Mouse (Mus musculus) cerebellum, adult 11 months (tissue): ENCODE measurements around the gene Reep3.

Experiments
- DNase-seq: peaks from one replicate; pipeline ENCODE4 v3.0.0; 2022

Reep3 gene

GRCm38 (mm10) chr10:67108096-67108495 is 11.4 kb upstream of the Reep3 start:
- no peak for DNase-seq

DNA sequence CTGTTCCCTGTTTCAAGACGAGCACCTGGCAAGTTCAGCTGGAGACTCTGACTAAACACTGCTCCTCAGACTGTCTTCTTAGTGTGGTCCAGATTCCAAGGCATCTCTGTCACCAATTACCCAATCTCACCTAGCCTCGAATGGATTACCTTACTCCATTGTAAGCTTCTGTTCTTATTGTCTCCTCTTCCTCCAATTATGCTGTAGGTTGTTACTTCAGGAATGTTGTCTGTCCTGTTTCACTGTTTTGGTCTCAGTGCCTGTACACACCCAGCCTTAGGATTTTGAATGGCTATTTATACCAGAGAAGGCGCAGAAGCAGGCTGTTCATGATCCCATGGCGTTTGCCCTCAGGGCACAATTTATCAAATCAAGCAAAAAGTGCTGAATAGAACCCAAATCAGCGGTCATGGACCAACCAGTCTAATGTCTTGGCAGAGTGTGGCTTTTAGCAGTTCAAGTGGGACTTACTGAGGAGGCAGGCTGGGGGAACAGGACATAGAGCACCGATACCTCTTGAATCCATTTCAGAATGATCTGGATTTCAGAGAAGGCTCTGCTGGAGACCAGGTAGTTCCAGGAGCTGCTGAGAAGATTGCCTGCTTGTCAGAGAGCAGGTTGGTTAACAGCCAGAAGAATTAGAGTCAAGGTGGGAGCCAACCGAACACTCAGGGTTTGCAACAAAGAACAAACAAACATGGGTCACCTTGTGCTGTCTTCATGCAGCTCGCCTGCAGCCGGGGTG is 10.4 kb upstream of the Reep3 start:
- DNase-seq, result no peak

- DNase-seq, result no peak
Measured at GRCm38 (mm10) chr10:67106400-67106799, 9.7 kb upstream of the Reep3 start.

DNA sequence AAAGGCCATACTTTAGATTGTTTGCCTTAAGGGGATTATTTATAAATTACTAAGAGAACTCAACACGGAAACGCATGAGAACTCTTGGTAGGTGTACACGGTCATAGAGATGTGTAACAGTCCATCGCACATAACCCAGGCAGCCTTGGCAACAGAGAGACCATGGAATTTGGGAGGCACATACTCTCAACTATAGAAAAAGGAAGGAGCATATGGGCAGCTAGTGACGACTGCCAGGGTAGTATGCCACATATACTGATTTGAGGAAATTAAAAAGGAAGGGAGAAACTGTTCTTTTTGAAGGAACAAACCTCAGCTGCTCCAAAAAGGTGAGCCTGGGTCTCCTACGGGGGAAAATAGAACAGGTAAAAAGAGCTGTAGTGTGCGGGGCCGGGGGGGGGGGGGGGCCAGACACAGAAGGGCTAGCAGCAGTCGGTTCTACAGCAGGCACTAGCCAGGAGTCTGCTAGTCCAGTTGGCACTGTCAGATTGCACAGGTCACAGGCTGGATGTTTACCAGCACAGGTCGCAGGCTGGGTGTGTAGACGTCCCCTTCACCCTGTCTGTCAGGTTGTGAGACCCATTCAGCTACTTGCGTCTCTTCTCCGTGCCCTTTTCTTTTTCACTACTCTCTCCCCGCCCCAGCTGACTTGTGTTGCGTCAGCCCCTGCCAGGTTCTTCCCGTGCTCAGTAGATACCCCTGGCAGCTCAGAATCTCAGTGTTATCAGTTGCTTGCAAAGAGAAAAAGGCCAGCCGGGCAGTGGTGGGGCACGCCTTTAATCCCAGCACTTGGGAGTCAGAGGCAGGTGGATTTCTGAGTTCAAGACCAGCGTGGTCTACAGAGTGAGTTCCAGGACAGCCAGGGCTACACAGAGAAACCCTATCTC is 8.8 kb upstream of the Reep3 start:
- peak; percentile 69 for DNase-seq

DNA sequence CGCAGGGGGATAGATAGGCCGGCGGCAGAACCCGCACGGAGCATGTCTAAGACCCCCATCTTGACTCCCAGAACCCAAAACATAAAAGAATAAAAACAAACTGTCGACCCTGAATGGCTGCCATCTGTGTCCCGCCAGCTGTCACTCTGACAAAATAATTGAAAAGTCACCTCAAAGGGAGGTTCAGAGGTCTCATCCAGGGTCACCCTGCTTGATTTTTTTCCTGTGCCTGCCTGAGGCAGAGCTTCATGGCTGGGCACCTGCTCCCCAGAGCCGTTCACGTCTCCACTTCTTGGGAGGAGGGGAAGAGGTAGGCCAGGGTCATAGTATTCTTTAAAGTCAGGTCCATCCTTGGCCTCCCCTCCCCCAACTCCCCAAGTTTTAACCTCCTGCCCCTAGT is 7.8 kb upstream of the Reep3 start:
- DNase-seq, result no peak

DNA sequence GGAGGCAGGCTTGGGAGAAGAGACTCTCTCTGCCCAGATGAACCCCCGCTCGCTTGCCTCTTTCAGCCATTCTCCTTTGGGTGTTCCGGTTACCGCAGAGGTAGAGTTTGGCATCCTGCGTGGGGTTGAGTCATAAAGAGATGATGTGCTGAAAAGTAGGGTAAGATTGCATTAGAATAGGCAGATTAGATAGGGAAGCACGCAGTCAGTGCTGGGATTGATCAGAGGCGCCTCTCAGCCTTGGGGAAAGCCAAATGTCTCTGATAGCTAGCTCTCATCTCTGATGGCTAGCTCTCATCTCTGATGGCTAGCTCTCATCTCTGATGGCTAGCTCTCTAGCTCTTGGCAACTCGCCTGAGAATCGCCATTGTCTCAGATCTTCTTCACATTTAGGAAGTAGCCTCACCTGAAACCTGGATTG is 4.1 kb upstream of the Reep3 start:
- no peak for DNase-seq

DNA sequence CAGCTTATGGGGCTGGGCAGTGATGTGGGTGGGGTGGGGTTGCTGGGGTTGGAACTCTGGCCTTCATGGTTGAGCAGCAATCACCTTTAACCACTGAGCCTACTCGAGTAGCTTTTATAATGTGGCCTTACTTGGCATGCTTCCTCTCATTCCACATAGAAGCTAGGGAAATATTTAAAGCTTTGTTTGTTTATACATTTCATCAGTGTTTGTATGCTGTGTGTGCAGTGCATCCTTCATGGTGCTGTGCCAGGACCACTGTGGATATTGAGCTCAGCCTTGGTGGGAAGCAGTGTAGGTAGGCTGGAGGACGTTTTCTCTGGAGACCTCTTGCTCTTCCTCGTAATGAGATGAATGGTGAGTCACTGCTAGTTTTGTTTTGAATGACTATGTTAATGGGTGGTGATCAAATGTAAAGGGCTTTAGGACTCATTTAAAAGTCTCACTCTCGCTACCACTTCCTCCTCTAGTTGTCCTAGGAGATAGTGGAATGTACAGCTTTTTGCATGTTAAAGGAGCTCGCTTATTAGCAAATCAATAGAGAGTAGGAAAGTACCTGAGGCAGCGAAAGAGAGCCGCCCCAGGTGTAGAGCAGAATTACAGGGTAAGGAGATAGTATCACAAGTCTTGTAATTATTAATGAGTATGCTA is 3.4 kb upstream of the Reep3 start:
- no peak for DNase-seq

- DNase-seq, result no peak
Measured at GRCm38 (mm10) chr10:67099183-67099929, 2.6 kb upstream of the Reep3 start.

DNA sequence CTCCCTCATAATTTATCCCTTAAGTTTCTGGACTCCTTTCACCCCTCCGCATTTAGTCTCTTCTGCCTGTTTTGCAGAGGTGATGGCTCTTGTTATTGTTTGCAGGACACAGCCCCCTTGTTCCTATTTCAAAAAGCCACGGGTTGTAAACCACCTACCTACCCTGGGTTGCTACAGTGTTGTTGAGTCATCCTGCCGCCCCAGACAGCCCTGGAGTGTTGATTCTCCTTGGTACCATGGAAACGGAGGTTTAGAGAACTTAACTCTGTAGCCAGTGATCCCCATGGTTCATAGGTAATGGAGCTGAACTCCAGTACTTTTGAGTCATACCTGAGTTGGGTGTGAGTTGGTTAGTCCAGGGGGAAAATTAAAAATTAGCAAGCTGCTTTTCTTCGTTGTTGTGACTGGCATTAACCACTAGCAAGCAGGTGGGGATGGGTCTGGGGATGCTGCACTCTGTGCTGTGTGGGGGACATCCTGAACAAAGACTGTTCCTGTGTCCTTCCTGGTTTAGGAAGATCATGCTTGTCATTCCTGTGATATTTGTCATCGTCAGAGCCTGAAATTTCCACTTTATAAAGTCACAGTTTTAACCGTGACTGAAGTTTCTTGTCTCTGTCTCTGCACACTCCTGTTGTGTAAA is 1.8 kb upstream of the Reep3 start:
- no peak for DNase-seq

DNA sequence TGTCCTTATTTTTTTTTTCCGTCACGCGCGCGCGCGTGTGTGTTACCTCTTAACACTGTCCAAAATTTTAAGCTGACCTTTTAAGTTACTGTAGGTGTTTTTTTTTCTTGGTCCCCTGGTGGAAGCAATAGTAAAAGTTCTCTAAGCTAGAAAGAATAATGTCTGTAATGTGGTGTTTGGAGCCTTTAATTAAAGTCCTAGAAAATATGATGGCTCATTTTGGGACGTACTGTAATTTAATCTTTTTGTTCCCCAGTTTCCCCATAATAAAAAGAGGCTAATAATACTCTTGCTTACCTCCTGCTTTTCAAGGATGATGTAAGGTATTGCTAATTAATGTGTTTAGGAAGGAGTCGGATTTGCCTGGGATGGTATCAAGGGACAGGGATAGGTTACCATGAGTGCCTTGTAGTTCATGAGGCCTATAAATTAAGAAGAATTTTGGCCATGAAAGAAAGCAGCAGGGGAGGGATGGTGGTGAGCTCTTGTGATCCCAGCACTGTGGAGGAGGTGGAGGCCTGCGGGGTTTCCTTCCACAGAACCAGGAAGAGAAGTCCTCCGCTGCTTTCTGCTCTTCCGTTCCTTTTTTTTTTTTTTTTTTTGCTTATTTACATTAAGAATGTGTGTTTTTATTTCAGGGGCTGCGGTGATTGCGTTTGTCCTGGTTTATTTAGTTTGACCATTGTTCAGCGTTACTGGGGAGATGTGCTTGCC is 849 bp upstream of the Reep3 start:
- no peak for DNase-seq

- DNase-seq, result peak; percentile 85
Measured at GRCm38 (mm10) chr10:67095798-67096620, 736 bp downstream of the Reep3 start, which contains the start of gene Jmjd1c. Gene Jmjd1c, plus strand, starts transcription at chr10:67096125.

DNA sequence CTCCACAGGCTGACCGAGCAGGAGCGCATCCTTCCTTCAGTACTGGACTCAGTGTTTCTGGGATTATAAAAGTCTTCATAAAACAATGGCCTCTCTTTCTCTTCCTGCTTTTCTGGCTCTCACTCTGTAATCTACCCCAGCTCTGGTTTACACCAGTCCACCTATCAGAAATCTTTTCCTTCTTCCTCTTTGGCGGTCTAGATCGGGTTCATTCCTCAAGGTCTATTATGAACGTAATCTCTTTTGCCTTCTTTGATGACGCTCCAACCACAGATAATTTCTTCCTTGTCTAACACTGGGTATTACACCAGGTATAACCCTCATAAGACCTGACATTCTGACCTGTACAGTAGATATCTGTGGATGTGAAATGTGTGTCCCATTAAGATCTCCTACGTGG is 1.8 kb downstream of the Reep3 start:
- DNase-seq, result no peak

DNA sequence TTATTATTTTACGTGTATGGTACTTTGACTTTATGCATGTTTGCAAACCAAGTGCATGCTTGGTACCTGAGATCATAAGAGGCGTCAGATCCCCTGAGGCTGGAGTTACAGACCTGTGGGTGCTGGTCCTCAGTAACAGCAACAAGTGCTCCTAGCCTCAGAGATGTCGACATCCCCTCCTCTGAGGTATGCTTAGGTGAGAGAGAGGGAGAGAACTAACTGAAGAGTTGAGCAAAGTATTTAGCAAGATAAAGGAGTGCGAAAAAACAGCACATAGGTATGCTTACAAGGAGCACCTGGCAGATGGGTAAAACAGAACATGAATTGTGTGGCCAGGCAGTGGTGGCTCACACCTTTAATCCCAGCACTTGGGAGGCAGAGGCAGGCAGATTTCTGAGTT is 6.1 kb downstream of the Reep3 start:
- DNase-seq, result no peak

GRCm38 (mm10) chr10:67087447-67088226 is 9.1 kb downstream of the Reep3 start:
- DNase-seq, result no peak

- no peak for DNase-seq
Measured at GRCm38 (mm10) chr10:67085916-67086315, 10.8 kb downstream of the Reep3 start.

DNA sequence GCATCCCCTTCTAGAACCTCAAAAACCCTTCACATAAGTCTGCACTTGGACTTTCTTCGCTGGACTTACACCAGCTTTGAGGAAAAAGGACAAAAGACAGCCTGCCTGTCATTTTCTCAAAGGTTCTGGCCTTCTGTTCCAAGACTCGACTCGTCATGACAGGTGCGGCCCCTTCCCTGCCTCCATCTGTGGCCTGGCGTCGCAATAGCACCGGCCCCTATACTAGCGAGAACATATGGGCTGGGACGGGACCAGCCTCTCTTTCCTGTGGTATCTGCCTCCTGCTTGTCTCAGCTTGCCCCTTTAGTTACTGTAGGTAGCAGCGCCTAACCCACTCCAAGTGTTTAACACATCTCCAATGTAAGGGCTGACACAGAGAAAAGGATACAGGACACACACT is 11.6 kb downstream of the Reep3 start:
- DNase-seq, result peak; percentile 79

DNA sequence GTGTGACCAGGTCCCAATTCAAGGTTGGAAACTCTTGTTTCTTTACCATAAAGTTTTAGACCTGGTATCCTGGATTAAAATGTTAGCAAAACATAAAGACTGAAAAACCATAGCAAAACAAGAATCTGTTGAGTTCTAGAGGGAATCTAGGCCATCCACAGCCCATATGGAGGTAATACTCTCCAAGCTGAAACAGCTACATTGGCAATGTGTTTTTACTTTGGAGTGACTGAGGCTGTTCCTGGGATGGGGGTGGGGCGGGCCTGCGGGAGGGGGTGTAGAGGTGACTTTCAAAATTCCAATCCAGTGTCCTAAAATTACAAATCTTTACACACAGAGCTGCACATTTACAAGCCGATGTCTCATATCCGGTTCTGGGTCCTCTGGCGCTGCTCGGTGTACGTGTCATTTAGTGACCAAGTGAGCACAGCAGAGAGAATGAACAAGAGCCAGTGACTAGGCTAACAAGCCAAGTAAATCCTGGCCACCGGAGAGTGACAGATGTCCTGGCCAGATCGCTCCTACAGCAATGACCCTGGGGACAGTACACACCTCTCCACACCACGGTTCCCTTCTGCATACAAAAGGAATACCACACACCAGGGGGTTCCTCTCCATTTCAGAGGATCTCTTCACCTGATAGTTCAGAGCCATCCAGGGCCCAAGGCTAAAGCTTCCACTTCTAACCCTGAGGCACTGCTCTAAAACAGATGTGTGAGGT is 13.1 kb downstream of the Reep3 start:
- DNase-seq, result peak; percentile 85

GRCm38 (mm10) chr10:67082531-67082930 is 14.2 kb downstream of the Reep3 start:
- DNase-seq, result no peak
